Mouse (Mus musculus) liver, embryonic 12.5 days (tissue): ENCODE data around the gene Tmem151b. TPM values are rescaled to one million over a fixed set of nuclear protein-coding genes. Genes with fewer than 3 reads are reported as not detected.

Source experiments
- ATAC-seq: fragments of 200-750 bp; cut with Nextera tagmentation; 2 replicates; pipeline ENCODE4 v1.8.0; 2017; ENCODE audit warnings: moderate number of reproducible peaks, mild to moderate bottlenecking, moderate library complexity
- H3K27ac ChIP-seq: fragments of 300-500 bp; sonication (generic); 2 replicates; pipeline ENCODE4 v1.5.1; 2016; ENCODE audit warnings: mild to moderate bottlenecking
- H3K27me3 ChIP-seq: fragments of 300-500 bp; sonication (generic); replicated peaks from 2 replicates; pipeline ENCODE4 v1.6.1; 2016; ENCODE audit warnings: mild to moderate bottlenecking, moderate library complexity
- H3K36me3 ChIP-seq: fragments of 300-500 bp; sonication (generic); 2 replicates; pipeline ENCODE4 v1.6.1; 2016; ENCODE audit warnings: mild to moderate bottlenecking, moderate library complexity
- H3K4me1 ChIP-seq: fragments of 300-500 bp; sonication (generic); 2 replicates; pipeline ENCODE4 v1.6.1; 2016
- H3K4me2 ChIP-seq: fragments of 300-500 bp; sonication (generic); 2 replicates; pipeline ENCODE4 v1.6.1; 2016; ENCODE audit warnings: mild to moderate bottlenecking, moderate library complexity
- H3K4me3 ChIP-seq: fragments of 300-500 bp; sonication (generic); 2 replicates; pipeline ENCODE4 v1.5.1; 2016; ENCODE audit warnings: mild to moderate bottlenecking, moderate library complexity
- H3K9ac ChIP-seq: fragments of 300-500 bp; sonication (generic); 2 replicates; pipeline ENCODE4 v1.6.1; 2016; ENCODE audit warnings: mild to moderate bottlenecking, moderate library complexity
- H3K9me3 ChIP-seq: fragments of 300-500 bp; sonication (generic); replicated peaks from 2 replicates; pipeline ENCODE4 v1.6.1; 2016; ENCODE audit warnings: mild to moderate bottlenecking, moderate library complexity
- WGBS: fragments of 180-500 bp; shearing (Covaris S2); methylation state at CpG from one replicate; pipeline ENCODE4 v1.1.7; 2016; ENCODE audit not compliant: insufficient replicate concordance; 5-methylcytosine and 5-hydroxymethylcytosine counted together
- polyA plus RNA-seq: library from polyadenylated mRNA; unstranded; fragments of >200 nt; fragmentation: Nextera tagmentation; extraction: Ambion mirVana; gene quantifications from 2 replicates; pipeline ENCODE4 v1.2.1, GENCODE M21; 2016

Tmem151b gene
- polyA plus RNA-seq, 1 experiment from 2014 or later = 0.30 TPM

- Histone ChIP-seq H3K9ac (peak overlapping the region; percentile 23; the same call in 1 of the 2 replicates), H3K27ac (peak overlapping the region; percentile 92), H3K27me3 (no peaks in the 10 kb centered on the region), H3K4me3 (no peak overlapping the region), H3K9me3 (no peaks in the 10 kb centered on the region), H3K4me2 (peak overlapping the region; percentile 50), H3K36me3 (peaks cover 35% of the 10 kb centered on the region), H3K4me1 (peaks cover 77% of the 10 kb centered on the region)
- ATAC-seq = peak; percentile 77
- 37% methylated on average over 6 of the region's 6 CpGs for WGBS
These were observed 32.7 kb upstream of the Tmem151b start for GRCm38 (mm10) chr17:45582188-45582587.

GRCm38 (mm10) chr17:45581567-45581983 is 32.1 kb upstream of the Tmem151b start:
- Histone ChIP-seq H3K27me3 (no peaks in the 10 kb centered on the region), H3K27ac (peak overlapping the region; percentile 92), H3K9ac (peak overlapping the region; percentile 35; the same call in 1 of the 2 replicates), H3K4me2 (peak overlapping the region; percentile 50), H3K4me1 (peaks cover 76% of the 10 kb centered on the region), H3K36me3 (peaks cover 29% of the 10 kb centered on the region), H3K4me3 (no peak overlapping the region), H3K9me3 (no peaks in the 10 kb centered on the region)
- 4% methylated on average over 2 of the region's 2 CpGs for WGBS
- peak; percentile 25 for ATAC-seq

- Histone ChIP-seq H3K4me1 (peaks cover 71% of the 10 kb centered on the region), H3K27ac (peak overlapping the region; percentile 92), H3K27me3 (no peaks in the 10 kb centered on the region), H3K4me2 (peak overlapping the region; percentile 26), H3K4me3 (no peak overlapping the region), H3K9ac (peak overlapping the region; percentile 35), H3K9me3 (no peaks in the 10 kb centered on the region), H3K36me3 (peaks cover 24% of the 10 kb centered on the region)
- WGBS = 36% methylated on average over 12 of the region's 12 CpGs
- ATAC-seq = no peak
These were observed 31.5 kb upstream of the Tmem151b start for GRCm38 (mm10) chr17:45580958-45581477.

GRCm38 (mm10) chr17:45579554-45579953 is 30.1 kb upstream of the Tmem151b start:
- H3K9me3 ChIP-seq = no peaks in the 10 kb centered on the region
- WGBS = 70% methylated on average over 4 of the region's 4 CpGs

GRCm38 (mm10) chr17:45578843-45579242 is 29.4 kb upstream of the Tmem151b start:
- H3K4me2 ChIP-seq = no peak overlapping the region
- no peaks in the 10 kb centered on the region for H3K9me3 ChIP-seq
- peaks cover 63% of the 10 kb centered on the region for H3K4me1 ChIP-seq
- H3K4me3 ChIP-seq = no peak overlapping the region
- 54% methylated on average over 7 of the region's 7 CpGs for WGBS
- H3K9ac ChIP-seq = no peak overlapping the region
- peaks cover 2% of the 10 kb centered on the region for H3K36me3 ChIP-seq
- peak overlapping the region; percentile 13; the same call in 1 of the 2 replicates for H3K27ac ChIP-seq
- no peak for ATAC-seq
- H3K27me3 ChIP-seq = no peaks in the 10 kb centered on the region

More at GRCm38 (mm10) chr17:45579554-45579953, 30.1 kb upstream of the Tmem151b start:
- Histone ChIP-seq H3K36me3 (peaks cover 9% of the 10 kb centered on the region), H3K27me3 (no peaks in the 10 kb centered on the region), H3K4me1 (peaks cover 65% of the 10 kb centered on the region), H3K4me2 (no peak overlapping the region), H3K27ac (0 out of 2 replicates have a peak overlapping the region, but pooled peaks have one; percentile 17), H3K4me3 (no peak overlapping the region), H3K9ac (no peak overlapping the region)
- ATAC-seq = no peak

GRCm38 (mm10) chr17:45578242-45578641 is 28.8 kb upstream of the Tmem151b start:
- no peak overlapping the region for H3K9ac ChIP-seq
- H3K36me3 ChIP-seq = no peaks in the 10 kb centered on the region
- no peaks in the 10 kb centered on the region for H3K9me3 ChIP-seq
- H3K4me2 ChIP-seq = no peak overlapping the region
- peak overlapping the region; percentile 13; the same call in 1 of the 2 replicates for H3K27ac ChIP-seq
- no peak overlapping the region for H3K4me3 ChIP-seq
- ATAC-seq = no peak
- H3K27me3 ChIP-seq = no peaks in the 10 kb centered on the region
- peaks cover 57% of the 10 kb centered on the region for H3K4me1 ChIP-seq
- 67% methylated on average over 5 of the region's 5 CpGs for WGBS

GRCm38 (mm10) chr17:45575123-45575897 is 25.8 kb upstream of the Tmem151b start:
- no peaks in the 10 kb centered on the region for H3K9me3 ChIP-seq
- H3K4me3 ChIP-seq = no peak overlapping the region
- H3K9ac ChIP-seq = peak overlapping the region; percentile 99; the same call in 1 of the 2 replicates
- WGBS = 87% methylated on average over 8 of the region's 8 CpGs
- no peak for ATAC-seq
- peak overlapping the region; percentile 98 for H3K4me2 ChIP-seq
- H3K36me3 ChIP-seq = peaks cover 22% of the 10 kb centered on the region
- no peaks in the 10 kb centered on the region for H3K27me3 ChIP-seq
- H3K27ac ChIP-seq = peak overlapping the region; percentile 96
- H3K4me1 ChIP-seq = peaks cover 52% of the 10 kb centered on the region

- 3% methylated on average over 17 of the region's 17 CpGs for WGBS
- Histone ChIP-seq H3K9ac (peak overlapping the region; percentile 99), H3K4me3 (peak overlapping the region; percentile 94), H3K27me3 (no peaks in the 10 kb centered on the region), H3K4me2 (peak overlapping the region; percentile 98), H3K27ac (peak overlapping the region; percentile 96), H3K4me1 (peaks cover 54% of the 10 kb centered on the region), H3K36me3 (peaks cover 32% of the 10 kb centered on the region), H3K9me3 (no peaks in the 10 kb centered on the region)
- peak; percentile 49 for ATAC-seq
These were observed 24.8 kb upstream of the Tmem151b start for GRCm38 (mm10) chr17:45574129-45574761.

GRCm38 (mm10) chr17:45573780-45574123 is 24.3 kb upstream of the Tmem151b start:
- Histone ChIP-seq H3K9me3 (no peaks in the 10 kb centered on the region), H3K4me3 (peak overlapping the region; percentile 94), H3K27ac (peak overlapping the region; percentile 96), H3K9ac (peak overlapping the region; percentile 99), H3K4me1 (peaks cover 59% of the 10 kb centered on the region), H3K27me3 (no peaks in the 10 kb centered on the region), H3K4me2 (peak overlapping the region; percentile 98), H3K36me3 (peaks cover 37% of the 10 kb centered on the region)
- 1% methylated on average over 18 of the region's 18 CpGs for WGBS
- ATAC-seq = peak; percentile 66

GRCm38 (mm10) chr17:45573087-45573779 is 23.8 kb upstream of the Tmem151b start, which contains the start of gene Hsp90ab1:
Gene Hsp90ab1, minus strand, starts transcription at chr17:45573271.
- Histone ChIP-seq H3K9ac (peak within 1 kb of the TSS; percentile 99), H3K27ac (peak within 1 kb of the TSS; percentile 96), H3K4me3 (peak within 1 kb of the TSS; percentile 94), H3K36me3 (peaks cover 42% of the 10 kb centered on the region), H3K9me3 (no peaks in the 10 kb centered on the region), H3K4me2 (peak within 1 kb of the TSS; percentile 98), H3K4me1 (peaks cover 57% of the 10 kb centered on the region), H3K27me3 (no peaks in the 10 kb centered on the region)
- WGBS = 1% methylated on average over 41 of the region's 41 CpGs
- peak; percentile 80 for ATAC-seq
